Mouse (Mus musculus): Measurements from ENCODE around the gene Des. TPM values are rescaled to one million over a fixed set of nuclear protein-coding genes. Genes with fewer than 3 reads are reported as not detected.

Gene Des
- polyA plus RNA-seq, 1 experiment from 2014 or later: 43.7 TPM

DNA sequence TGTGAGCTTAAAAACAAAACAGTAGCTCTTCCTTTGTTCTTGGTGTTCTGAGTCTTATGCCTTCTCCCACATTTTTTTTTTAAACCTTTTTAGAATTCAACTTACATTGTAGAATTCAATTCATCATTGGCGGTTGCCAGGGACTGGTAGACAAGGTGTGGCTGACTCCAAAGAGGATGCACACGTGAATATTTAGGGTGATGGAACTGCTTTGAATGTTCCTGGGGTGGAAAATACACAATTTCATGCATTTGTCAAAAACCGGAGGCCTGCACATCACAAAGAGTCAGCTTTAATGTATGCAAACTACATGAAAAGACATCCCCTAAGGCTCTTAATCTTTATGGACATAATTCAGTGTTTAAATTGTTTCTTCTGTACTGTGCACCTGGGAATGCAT, 13.1 kb downstream of the Des start:
- Histone ChIP-seq H3K4me3 (ENCODE audit: low read depth, low read length) (no peak overlapping the region), H3K9me3 (ENCODE audit: control insufficient read depth, low read depth, low read length) (no peaks in the 10 kb centered on the region), H3K27me3 (ENCODE audit: control insufficient read depth, insufficient read depth, low read length) (no peaks in the 10 kb centered on the region), H3K4me1 (ENCODE audit: control insufficient read depth, insufficient read depth, low read length) (peaks cover 19% of the 10 kb centered on the region), H3K36me3 (ENCODE audit: control insufficient read depth, insufficient read depth, low read length) (no peaks in the 10 kb centered on the region), H3K4me2 (replicated peaks; ENCODE audit: low read depth, low read length) (no peak overlapping the region), H3K9ac (replicated peaks; ENCODE audit: low read depth, low read length) (no peak overlapping the region), H3K27ac (ENCODE audit: low read length) (no peak overlapping the region)
- WGBS: 69% methylated on average over 3 of the region's 3 CpGs
- ATAC-seq (ENCODE audit: insufficient number of reproducible peaks, insufficient read depth, low FRiP score, low read depth): no peak

DNA sequence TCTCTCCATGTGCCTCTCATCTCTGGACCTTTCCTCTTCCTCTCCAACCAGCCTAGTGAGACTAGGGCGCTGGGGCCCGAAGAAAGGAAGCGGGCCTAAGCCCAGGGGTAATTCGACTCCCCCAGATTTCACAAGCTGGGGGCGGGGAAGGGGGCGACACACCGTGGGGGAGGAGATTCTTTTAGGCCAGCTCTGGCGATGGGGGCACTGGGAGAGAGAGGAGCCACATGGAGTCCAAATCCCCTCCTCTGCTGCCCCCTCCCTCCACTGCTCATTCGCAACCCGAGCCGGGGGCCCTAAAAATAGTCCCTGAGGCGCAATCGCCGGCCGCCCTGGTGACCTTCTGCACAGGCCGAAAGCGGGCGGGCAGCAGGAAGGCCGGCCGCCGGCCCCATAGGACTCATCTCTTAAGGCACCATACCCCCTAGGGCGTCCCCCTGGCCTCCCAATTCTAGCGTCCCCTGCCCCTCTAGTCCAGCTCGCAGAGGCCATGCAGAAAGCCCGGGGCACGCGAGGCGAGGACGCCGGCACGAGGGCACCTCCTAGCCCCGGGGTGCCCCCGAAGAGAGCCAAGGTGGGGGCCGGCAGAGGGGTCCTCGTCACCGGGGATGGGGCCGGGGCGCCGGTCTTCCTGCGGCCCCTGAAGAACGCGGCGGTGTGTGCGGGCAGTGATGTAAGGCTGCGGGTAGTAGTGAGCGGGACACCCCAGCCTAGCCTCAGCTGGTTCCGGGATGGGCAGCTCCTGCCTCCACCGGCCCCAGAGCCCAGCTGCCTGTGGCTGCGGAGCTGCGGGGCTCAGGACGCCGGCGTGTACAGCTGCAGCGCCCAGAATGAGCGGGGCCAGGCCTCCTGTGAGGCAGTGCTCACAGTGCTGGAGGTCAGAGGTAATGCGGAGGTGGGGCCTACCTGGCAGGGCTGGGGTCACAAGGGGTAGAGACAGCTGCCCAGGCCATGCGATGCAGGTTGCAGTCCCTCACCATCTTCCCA, 15.1 kb downstream of the Des start, which contains the start of gene Speg:
Speg (plus strand) TSS at position 348 of the 987 bp plus-strand sequence.
- peak; percentile 62; the same call in 1 of the 2 replicates for ATAC-seq (ENCODE audit: insufficient number of reproducible peaks, insufficient read depth, low FRiP score, low read depth)
- 9% methylated on average over 54 of the region's 57 CpGs for WGBS

DNA sequence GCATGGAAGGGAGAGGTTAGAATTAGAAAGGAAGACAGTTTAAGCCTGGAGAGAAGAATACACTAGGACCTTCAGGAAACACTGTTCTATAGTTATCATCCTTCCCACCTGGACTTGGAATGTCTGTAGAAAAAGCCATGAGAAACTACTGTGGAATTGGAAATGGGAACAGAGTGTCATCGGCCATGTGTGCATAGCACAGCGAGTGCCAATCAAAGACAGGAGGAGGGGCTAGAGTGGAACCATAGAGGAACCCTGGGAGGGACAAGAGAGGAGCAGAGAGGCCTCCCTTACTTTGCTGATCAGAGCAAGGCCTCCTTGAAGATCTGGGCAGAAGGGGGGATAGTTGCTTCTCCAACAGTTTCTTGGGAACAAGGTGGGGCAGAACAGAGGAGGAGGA, 19.1 kb downstream of the Des start:
- H3K4me1 ChIP-seq (ENCODE audit: control insufficient read depth, insufficient read depth, low read length): peaks cover 25% of the 10 kb centered on the region
- 71% methylated on average over 2 of the region's 2 CpGs for WGBS
- H3K27ac ChIP-seq (ENCODE audit: low read length): no peak overlapping the region
- H3K9ac ChIP-seq (replicated peaks; ENCODE audit: low read depth, low read length): no peak overlapping the region
- no peaks in the 10 kb centered on the region for H3K27me3 ChIP-seq (ENCODE audit: control insufficient read depth, insufficient read depth, low read length)
- ATAC-seq (ENCODE audit: insufficient number of reproducible peaks, insufficient read depth, low FRiP score, low read depth): no peak
- no peaks in the 10 kb centered on the region for H3K9me3 ChIP-seq (ENCODE audit: control insufficient read depth, low read depth, low read length)
- H3K4me2 ChIP-seq (replicated peaks; ENCODE audit: low read depth, low read length): no peak overlapping the region
- H3K36me3 ChIP-seq (ENCODE audit: control insufficient read depth, insufficient read depth, low read length): no peaks in the 10 kb centered on the region
- no peak overlapping the region for H3K4me3 ChIP-seq (ENCODE audit: low read depth, low read length)

More for the DNA sequence above, 15.1 kb downstream of the Des start, which contains the start of gene Speg:
- H3K27ac ChIP-seq (ENCODE audit: low read length): no peak within 1 kb of the TSS
- H3K4me1 ChIP-seq (ENCODE audit: control insufficient read depth, insufficient read depth, low read length): peaks cover 13% of the 10 kb centered on the region
- H3K4me3 ChIP-seq (ENCODE audit: low read depth, low read length): peak within 1 kb of the TSS; percentile 10
- peak within 1 kb of the TSS; percentile 15 for H3K9ac ChIP-seq (replicated peaks; ENCODE audit: low read depth, low read length)
- H3K9me3 ChIP-seq (ENCODE audit: control insufficient read depth, low read depth, low read length): no peaks in the 10 kb centered on the region
- no peaks in the 10 kb centered on the region for H3K36me3 ChIP-seq (ENCODE audit: control insufficient read depth, insufficient read depth, low read length)
- no peaks in the 10 kb centered on the region for H3K27me3 ChIP-seq (ENCODE audit: control insufficient read depth, insufficient read depth, low read length)
- peak within 1 kb of the TSS; percentile 46 for H3K4me2 ChIP-seq (replicated peaks; ENCODE audit: low read depth, low read length)

DNA sequence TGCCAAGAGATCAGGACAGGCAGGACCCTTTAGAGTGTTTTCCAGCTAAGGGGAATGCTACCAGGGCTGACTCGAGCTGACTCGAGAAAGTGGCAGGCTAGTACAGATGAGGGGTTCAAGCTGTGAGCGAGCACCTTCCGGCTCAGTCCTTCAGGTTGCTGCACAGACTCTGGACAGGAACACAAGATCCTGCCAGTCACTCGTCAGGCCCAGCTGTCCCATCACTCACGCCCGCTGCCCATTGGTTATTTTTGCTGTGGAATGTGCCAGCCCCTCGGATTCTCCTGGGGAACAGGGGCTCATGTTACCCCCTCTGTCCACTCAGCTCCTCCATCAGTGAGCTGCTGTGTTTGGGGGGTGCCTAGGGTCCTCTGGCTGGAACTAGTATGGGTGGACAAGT, 19.8 kb downstream of the Des start:
- Histone ChIP-seq H3K9ac (replicated peaks; ENCODE audit: low read depth, low read length) (no peak overlapping the region), H3K36me3 (ENCODE audit: control insufficient read depth, insufficient read depth, low read length) (no peaks in the 10 kb centered on the region), H3K4me3 (ENCODE audit: low read depth, low read length) (no peak overlapping the region), H3K4me1 (ENCODE audit: control insufficient read depth, insufficient read depth, low read length) (peaks cover 27% of the 10 kb centered on the region), H3K9me3 (ENCODE audit: control insufficient read depth, low read depth, low read length) (no peaks in the 10 kb centered on the region), H3K27ac (ENCODE audit: low read length) (no peak overlapping the region), H3K27me3 (ENCODE audit: control insufficient read depth, insufficient read depth, low read length) (no peaks in the 10 kb centered on the region), H3K4me2 (replicated peaks; ENCODE audit: low read depth, low read length) (no peak overlapping the region)
- no peak for ATAC-seq (ENCODE audit: insufficient number of reproducible peaks, insufficient read depth, low FRiP score, low read depth)
- WGBS: 71% methylated on average over 8 of the region's 8 CpGs

DNA sequence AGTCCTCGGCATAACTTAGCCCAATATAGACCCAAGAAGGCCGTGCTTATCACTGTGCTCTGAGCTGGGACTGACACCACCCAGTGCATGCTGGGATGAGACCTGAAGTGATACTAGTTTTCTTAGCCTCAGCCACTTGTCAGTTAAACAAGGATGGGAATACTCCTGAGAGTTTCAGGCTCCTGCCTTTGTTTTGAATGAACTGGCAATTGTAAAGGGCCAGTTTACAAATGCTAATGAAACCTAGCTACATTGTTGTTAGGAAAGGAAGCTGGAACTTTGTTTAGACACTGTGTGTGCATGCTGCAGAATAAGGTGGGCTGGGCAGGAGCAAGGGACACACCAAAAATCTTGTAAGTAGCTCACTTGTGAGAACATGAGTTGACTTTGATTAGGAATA, 20.8 kb downstream of the Des start:
- Histone ChIP-seq H3K4me2 (replicated peaks; ENCODE audit: low read depth, low read length) (no peak overlapping the region), H3K27me3 (ENCODE audit: control insufficient read depth, insufficient read depth, low read length) (no peaks in the 10 kb centered on the region), H3K9ac (replicated peaks; ENCODE audit: low read depth, low read length) (no peak overlapping the region), H3K36me3 (ENCODE audit: control insufficient read depth, insufficient read depth, low read length) (no peaks in the 10 kb centered on the region), H3K4me3 (ENCODE audit: low read depth, low read length) (no peak overlapping the region), H3K4me1 (ENCODE audit: control insufficient read depth, insufficient read depth, low read length) (peaks cover 25% of the 10 kb centered on the region), H3K9me3 (ENCODE audit: control insufficient read depth, low read depth, low read length) (no peaks in the 10 kb centered on the region), H3K27ac (ENCODE audit: low read length) (no peak overlapping the region)
- no peak for ATAC-seq (ENCODE audit: insufficient number of reproducible peaks, insufficient read depth, low FRiP score, low read depth)
- 56% methylated on average over 2 of the region's 2 CpGs for WGBS

DNA sequence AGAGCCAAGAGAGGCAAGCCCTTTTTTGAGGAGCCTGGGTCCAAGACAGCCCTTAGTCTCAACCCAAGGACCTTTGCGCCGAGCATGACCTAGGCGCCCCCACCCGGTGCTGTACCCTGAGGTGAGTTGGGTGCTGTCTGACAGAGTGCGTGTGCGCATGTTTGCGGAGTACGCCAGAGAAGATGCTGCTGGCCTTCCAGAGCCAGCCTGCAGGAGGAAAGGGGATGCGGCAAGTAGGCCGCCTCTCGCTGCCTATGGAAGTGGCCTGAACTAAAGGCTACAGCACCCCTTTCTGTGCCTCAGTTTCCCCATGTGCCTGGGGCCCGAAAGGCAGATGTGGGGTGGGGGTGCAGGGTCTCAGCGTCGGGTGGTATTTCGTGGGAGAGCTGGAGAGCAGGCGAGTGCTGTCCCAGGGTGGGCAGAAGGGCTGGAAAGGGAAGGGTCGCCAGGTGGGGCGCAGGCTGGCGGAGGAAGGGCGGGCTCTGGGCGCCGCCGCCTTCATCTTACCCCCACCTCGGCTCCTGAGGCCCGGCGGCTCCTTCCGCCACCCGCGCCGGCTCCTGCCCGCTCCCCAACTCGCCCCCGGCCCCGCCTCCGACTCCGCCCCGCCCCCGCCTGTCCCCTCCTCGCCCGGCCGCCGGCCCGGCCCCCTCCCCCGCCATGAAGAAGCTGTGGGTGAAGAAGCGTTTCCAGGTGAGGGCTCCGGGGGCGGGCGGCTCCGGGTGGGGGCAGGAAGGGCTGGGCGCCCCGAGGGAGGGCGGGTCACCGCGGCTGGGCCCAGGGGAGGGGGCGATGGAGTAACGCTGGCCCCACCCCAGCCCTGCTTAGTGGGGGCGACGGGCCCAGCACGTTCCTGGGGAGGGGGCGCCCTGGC, 21.6 kb downstream of the Des start:
- 7% methylated on average over 36 of the region's 60 CpGs for WGBS
- Histone ChIP-seq H3K36me3 (ENCODE audit: control insufficient read depth, insufficient read depth, low read length) (no peaks in the 10 kb centered on the region), H3K9ac (replicated peaks; ENCODE audit: low read depth, low read length) (peak overlapping the region; percentile 47), H3K4me3 (ENCODE audit: low read depth, low read length) (peak overlapping the region; percentile 61), H3K27ac (ENCODE audit: low read length) (peak overlapping the region; percentile 80), H3K4me1 (ENCODE audit: control insufficient read depth, insufficient read depth, low read length) (peaks cover 25% of the 10 kb centered on the region), H3K27me3 (ENCODE audit: control insufficient read depth, insufficient read depth, low read length) (no peaks in the 10 kb centered on the region), H3K9me3 (ENCODE audit: control insufficient read depth, low read depth, low read length) (no peaks in the 10 kb centered on the region), H3K4me2 (replicated peaks; ENCODE audit: low read depth, low read length) (peak overlapping the region; percentile 63)
- ATAC-seq (ENCODE audit: insufficient number of reproducible peaks, insufficient read depth, low FRiP score, low read depth): peak; percentile 62

DNA sequence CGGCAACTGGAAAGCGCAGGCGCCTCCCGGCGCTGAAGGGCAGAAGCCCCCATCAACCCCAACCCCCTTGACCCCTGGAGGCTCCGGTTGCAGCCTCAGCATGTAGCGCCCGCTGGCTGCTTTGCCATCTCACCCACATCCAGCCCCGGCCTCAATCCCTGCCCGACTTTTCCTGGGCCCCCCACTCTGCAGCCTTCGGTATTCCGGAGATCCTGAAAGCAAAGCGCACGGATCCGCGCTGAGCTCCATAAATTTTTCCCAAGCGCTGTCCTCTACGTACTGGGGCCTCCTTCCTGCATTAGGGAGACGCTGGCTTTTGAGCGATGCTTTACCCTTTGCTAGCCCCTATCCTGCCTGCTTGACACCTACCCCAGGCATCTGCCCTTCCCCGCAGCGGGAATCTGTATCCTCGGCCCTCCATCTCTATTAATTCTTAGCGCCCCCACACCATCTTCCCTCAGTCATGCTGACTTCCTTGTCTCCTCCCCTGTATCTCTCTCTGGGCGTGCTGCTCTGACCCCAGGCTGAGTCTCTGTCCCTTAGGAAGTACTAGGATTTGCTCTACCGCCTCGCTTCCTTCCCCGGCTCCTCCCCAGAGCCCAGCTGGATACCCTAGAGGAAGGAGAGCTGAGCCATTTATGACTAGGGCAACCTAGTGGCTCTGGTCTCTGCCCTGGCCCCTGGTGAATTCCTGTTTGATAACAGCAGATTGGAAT, 22.4 kb downstream of the Des start:
- peak overlapping the region; percentile 61 for H3K4me3 ChIP-seq (ENCODE audit: low read depth, low read length)
- peak overlapping the region; percentile 80 for H3K27ac ChIP-seq (ENCODE audit: low read length)
- H3K36me3 ChIP-seq (ENCODE audit: control insufficient read depth, insufficient read depth, low read length): no peaks in the 10 kb centered on the region
- 1% methylated on average over 28 of the region's 28 CpGs for WGBS
- peak overlapping the region; percentile 47 for H3K9ac ChIP-seq (replicated peaks; ENCODE audit: low read depth, low read length)
- H3K9me3 ChIP-seq (ENCODE audit: control insufficient read depth, low read depth, low read length): no peaks in the 10 kb centered on the region
- H3K27me3 ChIP-seq (ENCODE audit: control insufficient read depth, insufficient read depth, low read length): peaks cover 7% of the 10 kb centered on the region; the same call in 1 of the 2 replicates
- H3K4me1 ChIP-seq (ENCODE audit: control insufficient read depth, insufficient read depth, low read length): peaks cover 25% of the 10 kb centered on the region
- ATAC-seq (ENCODE audit: insufficient number of reproducible peaks, insufficient read depth, low FRiP score, low read depth): 0 out of 2 replicates have a peak, but pooled peaks have one; percentile 3
- H3K4me2 ChIP-seq (replicated peaks; ENCODE audit: low read depth, low read length): peak overlapping the region; percentile 63
